Mouse (Mus musculus) lung, postnatal 25 days (tissue): ENCODE data around the gene Setx.

Experiments used
- DNase-seq: peaks from one replicate; pipeline ENCODE4 v3.0.0; 2022; ENCODE audit warnings: low spot score

The Setx gene

GRCm38 (mm10) chr2:29151941-29152340 lies 28.0 kb downstream of the Setx start:
- no peak for DNase-seq

GRCm38 (mm10) chr2:29168067-29168466 lies 44.1 kb downstream of the Setx start:
- no peak for DNase-seq

GRCm38 (mm10) chr2:29174887-29175286 lies 50.9 kb downstream of the Setx start:
- DNase-seq: peak; percentile 27

GRCm38 (mm10) chr2:29179810-29180209 lies 55.8 kb downstream of the Setx start:
- no peak for DNase-seq

- DNase-seq: no peak
Measured at GRCm38 (mm10) chr2:29181111-29181510, 57.1 kb downstream of the Setx start.

GRCm38 (mm10) chr2:29183266-29183924 lies 59.4 kb downstream of the Setx start:
- DNase-seq: no peak

GRCm38 (mm10) chr2:29186209-29186608 lies 62.2 kb downstream of the Setx start:
- no peak for DNase-seq

- DNase-seq: no peak
Measured at GRCm38 (mm10) chr2:29190392-29190791, 66.4 kb downstream of the Setx start.

- no peak for DNase-seq
Measured at GRCm38 (mm10) chr2:29191216-29192215, 67.5 kb downstream of the Setx start.

GRCm38 (mm10) chr2:29192629-29193278 lies 68.8 kb downstream of the Setx start:
- no peak for DNase-seq

GRCm38 (mm10) chr2:29193819-29194546 lies 70.0 kb downstream of the Setx start:
- DNase-seq: no peak

GRCm38 (mm10) chr2:29194547-29195463 lies 70.8 kb downstream of the Setx start:
- peak; percentile 64 for DNase-seq

GRCm38 (mm10) chr2:29196844-29197243 lies 72.9 kb downstream of the Setx start:
- no peak for DNase-seq

- DNase-seq: no peak
Measured at GRCm38 (mm10) chr2:29198446-29198845, 74.5 kb downstream of the Setx start.

GRCm38 (mm10) chr2:29199909-29200308 lies 75.9 kb downstream of the Setx start:
- peak; percentile 24 for DNase-seq

GRCm38 (mm10) chr2:29201223-29201955 lies 77.4 kb downstream of the Setx start:
- DNase-seq: no peak

GRCm38 (mm10) chr2:29206156-29206555 lies 82.2 kb downstream of the Setx start:
- no peak for DNase-seq

GRCm38 (mm10) chr2:29216286-29217012 lies 92.5 kb downstream of the Setx start:
- no peak for DNase-seq

- no peak for DNase-seq
Measured at GRCm38 (mm10) chr2:29217042-29217441, 93.1 kb downstream of the Setx start.
